Mouse (Mus musculus) lung, adult 2 months (tissue): Measurements from ENCODE around the gene Atg2a.

Experiments
- CTCF ChIP-seq: fragments of 200-500 bp; IDR thresholded peaks from 2 replicates; pipeline ENCODE4 v1.5.1; 2011; ENCODE audit warnings: mild to moderate bottlenecking, low read length, control low read depth; ENCODE audit not compliant: insufficient read depth
- POLR2A ChIP-seq: fragments of 200-500 bp; IDR thresholded peaks from 2 replicates; pipeline ENCODE4 v1.6.1; 2011; ENCODE audit warnings: low read depth, mild to moderate bottlenecking, control low read depth, low read length, borderline replicate concordance; ENCODE audit errors: extremely low read depth

DNA sequence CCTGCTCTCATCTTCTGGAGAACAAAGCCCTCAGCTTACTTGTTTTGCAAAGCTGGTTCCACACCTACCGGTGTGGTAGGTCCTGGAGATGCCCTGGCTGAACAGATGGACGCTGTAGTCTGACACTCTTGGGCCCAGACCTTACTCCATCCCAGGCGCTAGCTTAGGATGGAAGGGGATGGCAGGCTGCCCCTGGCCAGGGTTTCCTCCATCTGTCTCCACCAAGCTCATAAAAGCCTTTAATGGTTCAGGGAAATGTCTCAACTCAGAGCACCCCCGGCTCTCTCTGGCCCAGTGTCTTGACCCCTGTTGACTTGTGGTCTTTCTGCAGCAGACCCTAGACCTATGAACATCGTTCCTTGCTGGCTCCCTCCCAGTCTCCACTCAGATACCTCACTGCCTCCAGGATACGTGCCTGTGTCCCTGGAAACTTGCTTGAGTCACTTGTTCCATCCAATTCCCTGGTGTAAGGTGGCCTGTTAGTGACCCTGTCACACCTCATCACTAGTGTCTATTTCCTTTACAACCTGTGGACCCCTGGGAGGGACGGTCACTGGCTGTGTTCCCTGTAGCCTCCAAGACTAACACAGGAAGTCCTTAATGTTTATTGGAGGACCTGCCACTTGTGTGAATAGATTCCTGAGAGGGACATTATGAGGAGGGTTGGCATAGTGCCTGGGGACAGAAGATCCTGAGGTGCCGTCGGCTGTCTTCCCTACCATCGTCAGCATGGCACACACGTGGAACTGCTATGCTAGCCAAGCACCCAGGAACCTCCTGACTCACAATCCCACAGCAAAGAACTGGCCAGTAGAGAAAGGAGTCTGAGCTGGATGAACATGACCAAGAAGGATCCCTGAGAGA is 26.1 kb downstream of the Atg2a start:
- TF ChIP-seq CTCF: 0 out of 2 replicates have a peak, but pooled peaks have one; percentile 11
- TF ChIP-seq POLR2A: no peak
